Mouse (Mus musculus) spleen, adult 2 months (tissue): Measurements from ENCODE around the gene Dlgap4.

Source experiments
- CTCF ChIP-seq: fragments of 200-500 bp; IDR thresholded peaks from 2 replicates; pipeline ENCODE4 v1.5.1; 2011; ENCODE audit warnings: mild to moderate bottlenecking, inconsistent platforms; ENCODE audit not compliant: insufficient read depth, insufficient read length, insufficient replicate concordance; ENCODE audit errors: extremely low read depth
- POLR2A ChIP-seq: fragments of 200-500 bp; IDR thresholded peaks from 2 replicates; pipeline ENCODE4 v1.6.1; 2011; ENCODE audit warnings: low read depth, low read length, inconsistent platforms

DNA sequence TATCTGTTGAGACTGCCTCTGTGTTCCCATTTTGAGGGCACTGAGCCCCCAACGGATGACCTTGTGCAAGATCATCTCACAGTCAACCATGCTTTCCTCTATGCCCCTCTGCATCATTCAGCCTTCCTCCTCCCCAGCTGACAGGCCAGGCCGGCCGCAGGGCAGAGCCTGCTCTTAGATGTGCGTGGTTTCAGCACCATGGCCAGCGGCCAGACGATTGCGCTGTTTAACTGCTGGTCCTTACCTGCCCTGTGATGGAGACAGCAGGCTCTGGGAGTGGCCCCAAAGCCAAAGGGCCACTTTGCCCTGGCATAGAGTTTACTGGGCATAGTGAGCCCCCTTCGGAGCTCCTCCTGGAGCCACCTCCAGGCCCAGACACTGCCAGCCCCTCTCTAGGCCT, 39.3 kb downstream of the Dlgap4 start:
- TF ChIP-seq POLR2A, result no peak
- no peak for TF ChIP-seq CTCF
